Mouse (Mus musculus) heart, postnatal 0 days (tissue): ENCODE results near the gene Gm10272.

Experiments
- CTCF ChIP-seq: IDR thresholded peaks from 2 replicates; pipeline ENCODE4 v1.5.1; 2016; ENCODE audit warnings: antibody characterized with exemption, control low read depth, low read depth
- EP300 ChIP-seq: IDR thresholded peaks from 2 replicates; pipeline ENCODE4 v1.6.1; 2016; ENCODE audit warnings: antibody characterized with exemption, low read depth

GRCm38 (mm10) chr10:77671519-77671918 is 34.9 kb upstream of the Gm10272 start:
- TF ChIP-seq CTCF (no peak), EP300 (no peak)
